Mouse (Mus musculus): ENCODE measurements around the gene Zranb2. TPM values are rescaled to one million over a fixed set of nuclear protein-coding genes. Genes with fewer than 3 reads are reported as not detected.

The Zranb2 gene
- total RNA-seq, 2 experiments from 2014 or later, result 137 to 143 TPM

DNA sequence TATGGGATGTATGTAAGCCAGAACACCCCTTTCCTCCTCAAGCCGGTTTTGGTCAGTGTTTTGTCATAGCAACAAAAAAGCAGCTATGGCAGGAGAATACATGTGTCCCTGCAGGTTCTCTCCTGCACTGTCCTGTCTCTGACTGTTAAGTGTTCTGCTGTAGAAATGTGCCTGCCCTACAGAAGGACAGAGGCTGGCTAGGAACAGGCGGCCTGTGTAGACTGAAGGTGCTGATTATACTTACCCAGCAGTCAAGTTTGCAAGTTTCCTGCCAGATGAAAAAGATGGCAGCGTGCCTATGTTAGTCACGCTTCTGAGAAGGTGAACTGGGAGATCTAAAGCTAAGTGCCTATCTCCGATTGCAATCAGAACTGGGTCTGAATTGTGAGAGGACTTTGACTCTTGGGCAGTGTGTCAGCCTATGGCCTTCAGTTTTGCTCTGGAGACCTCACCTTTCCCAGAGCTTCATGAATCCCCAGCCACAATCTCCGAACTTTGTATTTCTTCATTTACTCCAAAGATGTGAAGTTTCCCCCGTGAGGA lies 63.9 kb downstream of the Zranb2 start:
- no peak for TF ChIP-seq CTCF (conservative IDR thresholded peaks at IDR 0.05)
- Histone ChIP-seq H3K27ac (no peak overlapping the region), H3K4me3 (no peak overlapping the region)
- DNase-seq (ENCODE audit: low spot score in 2 of 2), result no peak

Small RNA genes lying within 50 kb of the gene (microRNA-seq; reads per million reads assigned to microRNA genes)
- 295 to 305 reads per million in 2 experiments for gene Mir186

Other genes starting within 250 kb of the Zranb2 start
- gene Ptger3, start 32.7 kb downstream of the Zranb2 start, total RNA-seq (2021), result 1 to 10 TPM; 1.8 to 2.0 TPM